Mouse (Mus musculus) testis, adult 2 months (tissue): ENCODE results near the gene Copg2.

Experiments used
- CTCF ChIP-seq: fragments of 200-500 bp; IDR thresholded peaks from 2 replicates; pipeline ENCODE4 v1.5.1; 2012; ENCODE audit warnings: low read depth, mild to moderate bottlenecking, inconsistent platforms, low read length, moderate library complexity; ENCODE audit not compliant: control insufficient read depth, insufficient read depth, insufficient replicate concordance
- POLR2A ChIP-seq: fragments of 200-500 bp; IDR thresholded peaks from 2 replicates; pipeline ENCODE4 v1.6.1; 2012; ENCODE audit warnings: low read depth, mild to moderate bottlenecking, inconsistent platforms, low read length, moderate library complexity; ENCODE audit not compliant: control insufficient read depth

GRCm38 (mm10) chr6:30702881-30703280 lies 193.7 kb downstream of the Copg2 start:
- no peak for TF ChIP-seq POLR2A
- TF ChIP-seq CTCF, result no peak
